Mouse (Mus musculus) cerebellum, adult 11 months (tissue): Measurements from ENCODE around the gene Lgals4.
A peak's percentile ranks its signal among the peaks of the same experiment; 100 is the strongest.

ENCODE experiments used
- DNase-seq: peaks from one replicate; pipeline ENCODE4 v3.0.0; 2022

Lgals4 gene

DNA sequence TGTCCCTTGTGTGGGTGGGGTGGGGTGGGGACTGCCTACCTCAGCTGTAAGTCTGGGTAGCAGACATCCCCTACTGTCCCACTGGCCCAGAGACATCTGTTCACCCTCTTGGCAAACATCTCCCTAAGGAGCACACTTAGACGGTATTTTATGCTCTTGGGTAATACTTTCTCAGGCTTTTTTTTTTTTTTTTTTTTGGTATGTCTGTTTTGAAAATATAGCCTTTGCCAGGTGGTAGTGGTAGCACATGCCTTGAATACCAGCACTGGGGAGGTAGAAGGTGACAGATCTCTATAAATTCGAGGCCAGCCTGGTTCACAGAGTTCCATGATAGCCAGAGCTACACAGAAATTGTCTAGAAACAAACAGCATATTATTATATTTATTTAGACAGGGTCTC is 9.7 kb upstream of the Lgals4 start:
- no peak for DNase-seq

- DNase-seq = peak; percentile 85
Measured at GRCm38 (mm10) chr7:28824941-28825685, 8.5 kb upstream of the Lgals4 start, which contains the start of gene Ech1. Ech1 (plus strand) TSS chr7:28825217.

DNA sequence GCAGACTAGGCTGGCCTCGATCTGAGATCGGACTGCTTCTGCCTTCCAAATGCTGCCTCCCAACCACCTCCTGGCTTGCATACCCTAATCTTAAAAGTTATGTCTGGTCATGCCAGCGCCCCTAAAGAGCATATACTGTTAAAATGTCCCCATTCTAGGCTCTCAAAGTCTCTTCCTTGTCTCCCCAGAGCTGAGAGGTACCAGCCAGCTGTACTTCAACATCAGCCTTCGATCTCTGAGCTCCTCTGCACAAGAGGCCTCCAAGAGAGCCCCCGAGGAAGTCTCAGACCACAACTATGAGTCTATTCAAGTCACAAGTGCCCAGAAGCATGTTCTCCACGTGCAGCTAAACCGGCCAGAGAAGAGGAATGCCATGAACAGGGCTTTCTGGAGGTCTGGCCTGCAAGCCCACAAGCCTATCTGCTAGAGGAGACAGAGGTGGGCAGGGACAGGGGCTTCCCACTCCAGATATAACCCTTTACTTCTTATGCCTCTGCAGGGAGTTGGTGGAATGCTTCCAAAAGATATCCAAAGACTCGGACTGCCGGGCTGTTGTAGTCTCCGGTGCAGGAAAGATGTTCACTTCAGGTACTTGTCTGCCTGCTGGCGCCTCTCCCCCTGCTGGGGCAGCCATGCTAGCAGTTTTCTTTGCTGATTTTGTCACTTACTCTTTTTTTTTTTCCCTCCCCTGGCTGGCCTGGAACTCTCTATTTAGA is 7.8 kb upstream of the Lgals4 start:
- DNase-seq = no peak

- no peak for DNase-seq
Measured at GRCm38 (mm10) chr7:28826402-28826772, 7.3 kb upstream of the Lgals4 start.

GRCm38 (mm10) chr7:28827338-28827737 is 6.3 kb upstream of the Lgals4 start:
- DNase-seq = peak; percentile 22

DNA sequence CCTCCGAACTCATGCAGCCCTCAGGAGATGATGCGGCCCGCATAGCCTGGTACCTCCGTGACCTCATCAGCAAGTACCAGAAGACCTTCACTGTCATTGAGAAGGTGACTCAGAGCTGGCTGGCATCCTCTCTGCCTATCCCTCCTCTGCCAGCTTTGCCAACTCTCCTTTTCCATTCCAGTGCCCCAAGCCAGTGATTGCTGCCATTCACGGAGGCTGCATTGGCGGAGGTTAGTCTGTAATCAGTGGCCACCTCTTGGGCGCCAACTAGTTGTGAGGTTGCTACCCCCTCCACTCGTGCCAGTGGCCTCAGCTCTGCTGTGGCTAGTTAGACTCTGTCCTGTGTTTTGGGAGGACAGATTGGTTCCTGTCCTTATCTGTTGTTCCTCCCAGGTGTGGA is 3.8 kb upstream of the Lgals4 start:
- DNase-seq = no peak

DNA sequence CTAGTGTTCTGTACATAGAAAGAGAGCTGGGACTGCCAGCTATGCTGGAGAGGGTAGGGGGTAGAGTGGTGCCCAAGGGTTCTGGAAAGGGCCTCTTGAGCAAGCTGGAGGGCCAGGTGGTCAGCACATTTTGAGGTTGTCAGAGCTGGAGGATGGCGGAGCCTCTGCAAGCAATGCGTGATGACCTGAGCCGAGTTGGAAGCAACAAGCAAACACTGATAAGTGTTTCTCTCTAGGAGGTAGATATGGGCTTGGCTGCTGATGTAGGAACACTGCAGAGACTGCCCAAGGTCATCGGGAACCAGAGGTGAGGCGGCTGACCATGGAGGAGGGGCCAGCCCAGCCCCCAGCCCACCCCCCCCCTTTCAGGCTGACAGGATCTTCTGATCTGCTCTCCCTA is 2.7 kb upstream of the Lgals4 start:
- no peak for DNase-seq

DNA sequence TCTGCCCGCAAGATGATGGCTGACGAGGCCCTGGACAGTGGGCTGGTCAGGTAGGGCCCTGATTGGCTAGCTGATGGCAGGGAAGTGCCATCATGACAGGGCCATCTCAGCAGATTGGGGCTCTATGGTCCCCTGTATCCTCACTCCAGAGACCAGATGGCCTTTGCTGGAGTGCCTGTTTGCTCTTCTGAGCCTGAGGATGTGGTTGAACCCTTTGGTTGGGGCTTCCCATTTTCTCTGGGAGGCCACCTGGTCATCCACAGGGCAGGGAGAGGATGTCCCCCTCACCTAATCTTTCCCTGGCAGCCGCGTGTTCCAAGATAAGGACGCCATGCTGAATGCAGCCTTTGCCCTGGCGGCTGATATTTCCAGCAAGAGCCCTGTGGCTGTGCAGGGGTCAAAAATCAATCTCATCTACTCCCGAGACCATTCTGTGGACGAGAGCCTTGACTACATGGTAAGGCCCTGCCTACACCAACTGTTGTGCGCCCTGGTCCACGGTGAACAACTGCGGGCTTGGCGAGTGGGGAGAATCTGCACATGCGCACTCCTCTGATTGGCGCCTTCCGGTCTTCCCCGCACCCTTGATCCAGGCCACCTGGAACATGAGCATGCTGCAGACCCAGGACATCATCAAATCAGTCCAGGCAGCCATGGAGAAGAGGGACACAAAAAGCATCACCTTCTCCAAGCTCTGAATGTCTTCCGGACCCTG is 2.1 kb upstream of the Lgals4 start:
- DNase-seq = no peak

- DNase-seq = no peak
Measured at GRCm38 (mm10) chr7:28832137-28832536, 1.5 kb upstream of the Lgals4 start.

DNA sequence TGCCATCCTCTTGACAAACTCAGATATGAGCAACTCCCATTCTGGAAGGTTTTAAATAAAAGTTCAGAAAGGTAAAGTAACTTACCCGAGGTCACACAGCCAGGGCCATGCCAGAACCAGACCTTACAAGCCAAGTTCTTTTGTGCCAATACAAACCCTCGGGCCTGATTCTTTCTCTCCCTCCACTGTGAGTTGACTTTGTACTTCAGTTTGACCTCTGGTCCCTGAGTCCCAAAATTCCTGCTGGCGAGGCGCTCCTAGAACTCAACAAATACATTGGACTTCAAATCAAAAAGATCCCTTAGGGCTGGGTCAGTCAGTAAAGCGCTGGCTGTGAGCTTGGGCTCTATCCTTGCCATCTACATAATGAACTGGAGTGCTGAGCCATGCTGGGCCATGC is 3.3 kb downstream of the Lgals4 start:
- no peak for DNase-seq

- DNase-seq = no peak
Measured at GRCm38 (mm10) chr7:28838331-28838730, 4.7 kb downstream of the Lgals4 start.

DNA sequence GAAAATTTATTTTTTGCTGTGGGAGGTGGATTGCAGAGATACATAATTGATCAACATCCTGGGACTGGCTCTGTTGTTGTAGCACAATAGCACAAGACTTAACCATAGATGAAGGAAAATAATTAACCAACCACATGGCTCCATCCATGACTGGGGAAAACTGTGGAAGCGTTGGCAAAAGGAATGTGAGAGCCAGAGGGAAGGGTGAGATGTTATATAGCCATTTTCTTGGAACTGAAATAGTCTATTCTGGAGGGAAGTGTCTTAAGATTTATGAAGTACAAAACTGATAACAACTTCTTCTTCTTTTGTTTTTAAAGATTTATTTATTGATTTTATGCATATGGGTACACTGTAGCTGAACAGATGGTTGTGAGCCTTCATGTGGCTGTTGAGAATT is 13.6 kb downstream of the Lgals4 start:
- DNase-seq = no peak

- no peak for DNase-seq
Measured at GRCm38 (mm10) chr7:28849700-28850236, 16.1 kb downstream of the Lgals4 start.

DNA sequence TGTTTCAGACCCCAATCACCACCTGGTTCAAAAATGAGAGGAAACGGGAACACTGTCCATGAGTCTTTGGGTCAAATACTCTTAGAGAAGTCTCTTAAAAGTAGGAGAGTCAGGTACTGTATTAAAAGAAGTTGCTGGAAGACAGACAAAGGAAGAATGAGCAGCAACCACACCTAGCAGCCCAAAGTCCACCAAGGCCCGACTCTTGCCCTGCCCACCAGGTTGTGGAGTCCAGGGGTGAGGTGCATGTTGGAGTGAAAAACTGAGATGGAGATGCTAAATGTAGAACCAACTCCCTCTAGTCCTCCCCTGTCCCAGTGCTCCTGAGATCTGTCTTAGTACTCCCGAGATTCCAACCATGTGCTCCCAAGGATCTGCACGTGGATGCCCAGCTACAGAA is 17.0 kb downstream of the Lgals4 start:
- no peak for DNase-seq

GRCm38 (mm10) chr7:28859953-28860352 is 26.3 kb downstream of the Lgals4 start:
- DNase-seq = no peak

DNA sequence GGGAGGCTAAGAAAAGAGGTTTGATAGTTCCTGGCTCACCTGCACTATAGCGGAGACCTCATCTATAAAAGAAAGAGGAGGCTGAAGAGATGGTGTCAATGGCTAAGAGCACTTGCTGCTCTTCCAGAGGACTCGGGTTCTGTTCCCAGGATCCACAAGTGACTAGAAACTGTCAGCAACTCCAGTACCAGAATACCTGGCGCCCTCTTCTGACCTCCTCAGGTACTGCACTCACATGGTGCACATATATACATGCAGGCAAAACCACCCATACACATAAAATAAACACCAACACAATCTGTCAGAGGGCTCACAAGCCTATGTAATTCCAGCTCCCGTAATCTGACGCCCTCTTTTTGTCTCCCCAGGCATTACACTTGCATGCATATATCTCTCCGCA is 27.2 kb downstream of the Lgals4 start:
- DNase-seq = no peak

DNA sequence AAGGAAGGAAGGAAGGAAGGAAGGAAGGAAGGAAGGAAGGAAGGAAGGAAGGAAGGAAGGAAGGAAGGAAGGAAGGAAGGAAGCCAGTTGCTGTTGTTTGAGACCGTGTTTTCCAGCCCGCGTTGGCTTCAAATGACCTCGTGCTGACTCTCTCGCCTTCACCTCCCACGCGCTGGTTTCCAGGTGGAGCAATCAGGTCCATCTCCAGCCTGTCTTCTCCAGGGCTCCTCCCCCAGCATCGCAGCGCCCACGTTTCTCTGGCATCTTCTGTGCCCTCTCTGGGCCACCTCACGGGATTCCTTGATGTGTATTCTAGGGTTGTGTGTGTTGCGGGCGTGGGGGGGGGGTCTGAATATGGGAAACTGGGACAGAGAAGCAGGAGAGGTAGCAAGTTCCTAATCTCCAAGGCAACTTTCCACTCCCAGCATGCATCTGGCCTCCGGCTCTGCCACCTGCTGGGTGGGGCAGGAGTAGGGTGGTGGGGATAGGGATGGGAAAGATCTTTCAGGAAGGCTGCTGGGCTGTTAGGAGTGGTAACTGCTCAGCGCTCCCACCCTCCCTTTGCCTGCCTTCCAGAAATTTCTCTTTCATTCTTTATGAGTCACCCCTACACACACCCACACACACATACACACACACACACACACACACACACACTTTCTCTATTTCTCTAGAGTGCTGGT is 29.3 kb downstream of the Lgals4 start:
- no peak for DNase-seq

DNA sequence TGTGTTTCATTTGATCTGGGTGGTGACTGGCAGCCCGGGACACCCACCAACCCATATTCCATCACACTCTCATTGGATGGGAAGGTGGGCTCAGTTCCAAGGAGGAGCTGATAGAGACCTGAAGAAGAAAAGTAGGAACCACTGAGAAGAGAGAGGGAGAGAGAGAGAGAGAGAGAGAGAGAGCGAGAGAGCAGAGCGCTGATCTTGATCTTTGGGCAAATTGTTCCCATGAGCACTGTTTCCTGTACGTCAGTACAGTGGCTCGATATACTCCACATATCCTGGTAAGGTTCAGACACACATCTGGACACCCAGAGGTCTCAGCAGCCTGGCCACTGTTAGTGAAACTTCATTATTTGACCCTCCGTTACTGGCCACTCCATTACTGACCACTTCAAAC is 29.9 kb downstream of the Lgals4 start, which contains the start of gene Lgals7:
Gene Lgals7 (plus strand): TSS at position 314 of the 400 bp plus-strand sequence.
- no peak for DNase-seq

DNA sequence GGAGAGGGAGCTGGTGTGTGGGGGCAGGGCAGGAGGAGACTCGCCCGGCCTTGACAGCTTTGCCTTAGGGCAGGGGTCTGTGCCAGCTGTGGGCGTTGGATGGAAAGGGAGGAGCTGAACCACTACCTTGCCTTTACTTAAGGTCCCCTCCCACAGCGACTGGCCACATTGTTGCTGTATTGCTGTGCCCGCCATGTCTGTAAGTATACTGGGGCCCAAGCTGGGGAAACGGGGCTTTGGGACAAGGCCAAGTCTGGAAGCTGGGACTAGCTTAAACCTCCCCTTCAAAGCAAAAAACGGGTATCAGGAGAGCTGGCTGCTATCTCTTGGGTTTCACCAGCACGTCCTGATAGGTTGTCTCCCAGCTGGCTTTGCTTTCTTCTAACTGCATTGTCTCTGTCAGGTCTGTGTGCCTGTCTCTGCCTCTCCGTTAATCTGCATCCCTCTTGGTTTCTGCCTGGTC is 30.7 kb downstream of the Lgals4 start:
- DNase-seq = no peak

DNA sequence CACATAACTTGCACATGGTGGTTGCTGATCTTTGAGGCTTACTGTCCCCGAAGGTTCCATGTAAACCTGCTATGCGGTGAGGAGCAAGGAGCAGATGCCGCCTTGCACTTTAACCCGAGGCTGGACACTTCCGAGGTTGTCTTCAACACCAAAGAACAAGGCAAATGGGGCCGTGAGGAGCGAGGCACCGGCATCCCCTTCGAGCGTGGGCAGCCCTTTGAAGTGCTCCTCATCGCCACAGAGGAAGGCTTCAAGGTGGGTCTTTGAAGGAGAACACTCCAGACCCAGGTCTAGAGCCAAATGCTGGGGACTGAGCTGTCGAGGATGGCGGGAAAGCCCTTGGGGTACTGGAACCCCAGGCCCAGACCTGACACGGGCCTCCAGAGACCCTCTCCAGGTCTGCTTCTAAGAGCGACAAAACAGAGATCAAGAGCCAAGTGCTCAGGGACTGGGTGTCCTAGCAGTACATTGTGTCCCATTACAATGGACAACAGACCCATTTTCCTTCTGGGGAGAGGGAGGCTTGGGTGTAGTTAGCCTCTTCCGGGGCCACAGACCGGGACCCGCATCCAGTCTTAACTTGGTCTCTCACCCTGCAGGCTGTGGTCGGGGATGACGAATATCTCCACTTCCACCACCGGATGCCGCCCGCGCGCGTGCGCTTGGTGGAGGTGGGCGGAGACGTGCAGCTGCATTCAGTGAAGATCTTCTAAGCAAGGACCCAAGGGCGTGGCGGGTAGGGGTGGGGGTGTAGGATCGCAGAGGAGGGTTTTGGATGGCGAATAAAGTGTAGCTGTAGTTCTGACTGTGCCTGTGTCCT is 32.0 kb downstream of the Lgals4 start:
- no peak for DNase-seq

GRCm38 (mm10) chr7:28866769-28867507 is 33.3 kb downstream of the Lgals4 start:
- no peak for DNase-seq
